Mouse (Mus musculus) forebrain, embryonic 16.5 days (tissue): Measurements from ENCODE around the gene Fcf1. TPM values are rescaled to one million over a fixed set of nuclear protein-coding genes. Genes with fewer than 3 reads are reported as not detected.

ENCODE experiments used
- ATAC-seq: fragments of 200-750 bp; cut with Nextera tagmentation; 2 replicates; pipeline ENCODE4 v1.8.0; 2017; ENCODE audit warnings: mild to moderate bottlenecking, moderate library complexity
- H3K27ac ChIP-seq: fragments of 300-500 bp; sonication (generic); 2 replicates; pipeline ENCODE4 v1.5.1; 2014; ENCODE audit warnings: low read length, control low read depth
- H3K27me3 ChIP-seq: fragments of 300-500 bp; sonication (generic); replicated peaks from 2 replicates; pipeline ENCODE4 v1.6.1; 2014; ENCODE audit warnings: low read length; ENCODE audit not compliant: control insufficient read depth, insufficient read depth
- H3K36me3 ChIP-seq: fragments of 300-500 bp; sonication (generic); 2 replicates; pipeline ENCODE4 v1.6.1; 2014; ENCODE audit not compliant: control insufficient read depth, insufficient read depth
- H3K4me1 ChIP-seq: fragments of 300-500 bp; sonication (generic); replicated peaks from 2 replicates; pipeline ENCODE4 v1.6.1; 2014; ENCODE audit warnings: low read length; ENCODE audit not compliant: control insufficient read depth, insufficient read depth
- H3K4me2 ChIP-seq: fragments of 300-500 bp; sonication (generic); 2 replicates; pipeline ENCODE4 v1.6.1; 2014; ENCODE audit warnings: mild to moderate bottlenecking, low read length, control low read depth
- H3K4me3 ChIP-seq: fragments of 300-500 bp; sonication (generic); replicated peaks from 2 replicates; pipeline ENCODE4 v1.5.1; 2014; ENCODE audit warnings: mild to moderate bottlenecking, low read length, control low read depth
- H3K9ac ChIP-seq: fragments of 300-500 bp; sonication (generic); replicated peaks from 2 replicates; pipeline ENCODE4 v1.6.1; 2014; ENCODE audit warnings: low read depth, low read length, control low read depth
- H3K9me3 ChIP-seq: fragments of 300-500 bp; sonication (generic); 2 replicates; pipeline ENCODE4 v1.6.1; 2016; ENCODE audit warnings: low read length; ENCODE audit not compliant: control insufficient read depth
- WGBS: fragments of 180-500 bp; shearing (Covaris S2); extraction: QIAGEN DNeasy Blood & Tissue Kit; methylation state at CpG from one replicate; pipeline ENCODE4 v1.1.7; 2014; 5-methylcytosine and 5-hydroxymethylcytosine counted together
- polyA plus RNA-seq: library from polyadenylated mRNA; unstranded; fragments of >200 nt; fragmentation: Nextera tagmentation; extraction: Ambion mirVana; gene quantifications from 2 replicates; pipeline ENCODE4 v1.2.1, GENCODE M21; 2015

Gene Fcf1
- polyA plus RNA-seq = 108 and 118 TPM in 2 replicates

DNA sequence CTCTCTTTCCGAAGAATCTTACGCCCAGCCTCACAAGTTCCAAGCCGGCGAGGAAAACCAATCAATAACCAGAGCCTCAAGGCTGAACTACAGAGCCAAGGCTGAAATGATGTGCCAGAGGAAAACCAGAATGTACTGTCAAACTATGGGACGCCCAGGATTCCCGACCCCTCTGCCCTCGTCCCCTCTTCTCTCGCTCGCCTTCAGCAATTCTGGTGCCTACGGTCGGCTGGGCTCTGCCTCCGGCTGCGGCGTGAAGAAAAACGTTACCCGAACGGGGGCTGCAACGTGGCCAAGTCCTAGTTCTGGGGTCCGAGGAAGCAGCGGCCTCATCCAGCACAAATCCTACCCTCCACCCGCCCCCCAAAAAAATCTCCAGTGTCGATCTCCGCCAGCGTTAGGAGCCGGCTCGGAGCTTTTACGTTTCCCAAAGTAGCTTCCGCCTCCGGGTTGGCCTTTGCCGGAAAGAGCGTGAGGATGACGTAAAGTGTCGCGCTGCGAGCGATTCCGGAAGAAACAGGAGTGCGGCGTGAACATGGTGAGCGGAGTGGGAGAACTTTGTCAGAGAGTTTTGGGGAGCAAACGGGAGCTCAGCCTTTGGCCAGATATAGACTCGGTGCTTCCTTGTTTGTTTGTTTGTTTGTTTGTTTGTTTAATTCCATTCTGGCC, at the start of gene Fcf1, which contains the start of gene Arel1:
Gene Fcf1 (plus strand): TSS at position 470 of the 669 bp plus-strand sequence.
Gene Arel1 (minus strand): TSS at position 473 of the 669 bp plus-strand sequence.
- no peaks in the 10 kb centered on the region for H3K9me3 ChIP-seq
- no peaks in the 10 kb centered on the region for H3K27me3 ChIP-seq
- ATAC-seq = peak; percentile 90
- WGBS = under 1% methylated on average over 42 of the region's 42 CpGs
- H3K36me3 ChIP-seq = peaks cover 5% of the 10 kb centered on the region; the same call in 1 of the 2 replicates
- H3K9ac ChIP-seq = peak within 1 kb of the TSS; percentile 73
- H3K4me2 ChIP-seq = peak within 1 kb of the TSS; percentile 99
- peak within 1 kb of the TSS; percentile 84 for H3K4me3 ChIP-seq
- peaks cover 21% of the 10 kb centered on the region for H3K4me1 ChIP-seq
- H3K27ac ChIP-seq = peak within 1 kb of the TSS; percentile 10; the same call in 1 of the 2 replicates

DNA sequence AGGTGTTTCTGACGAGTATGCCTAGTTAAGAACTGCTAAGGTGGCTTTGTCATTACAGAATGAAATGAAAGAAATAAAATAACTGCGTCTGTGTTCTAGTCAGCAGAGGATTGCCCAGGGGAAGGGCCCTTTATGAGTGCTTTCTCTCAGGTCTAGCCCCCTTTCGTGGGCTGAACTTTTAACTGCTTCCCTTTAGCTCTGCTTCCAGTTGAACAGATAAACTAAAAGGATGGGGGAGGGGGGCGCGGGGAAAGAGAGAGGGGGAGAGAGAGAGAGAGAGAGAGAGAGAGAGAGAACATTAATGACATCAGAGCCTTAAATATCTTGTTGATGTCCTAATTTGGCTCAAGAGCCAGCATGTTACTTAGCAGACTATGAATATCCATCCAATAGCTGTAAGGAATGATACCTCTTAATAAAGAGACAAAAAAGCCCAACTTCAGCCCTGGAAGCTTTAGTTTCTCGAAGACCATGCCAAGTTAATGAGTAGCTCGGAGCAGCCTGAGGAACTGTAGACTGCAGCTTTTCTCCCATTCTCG, 48.7 kb upstream of the Fcf1 start:
- H3K9me3 ChIP-seq = no peaks in the 10 kb centered on the region
- peaks cover 32% of the 10 kb centered on the region for H3K36me3 ChIP-seq

DNA sequence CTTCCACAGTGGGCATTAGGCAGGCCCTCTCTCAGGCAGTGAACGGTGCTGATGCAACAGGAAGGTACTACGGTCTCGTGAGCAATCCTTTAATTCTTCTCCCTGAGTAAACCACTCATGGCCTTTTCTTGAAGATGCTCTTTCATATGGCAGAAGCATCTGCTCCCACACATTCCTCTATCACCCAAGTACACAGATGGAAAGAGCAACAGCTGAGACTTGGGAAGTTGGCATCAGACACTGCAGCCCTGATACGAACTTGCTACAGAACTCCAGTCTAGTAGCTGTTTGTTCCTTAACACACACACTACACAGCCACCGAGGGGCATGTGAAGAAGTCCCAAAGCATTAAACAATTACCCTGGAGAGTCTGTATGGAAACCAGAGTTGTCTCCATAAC, 46.4 kb upstream of the Fcf1 start:
- Histone ChIP-seq H3K27ac (no peak overlapping the region), H3K36me3 (peaks cover 30% of the 10 kb centered on the region), H3K4me1 (no peaks in the 10 kb centered on the region), H3K4me3 (no peak overlapping the region), H3K4me2 (no peak overlapping the region), H3K27me3 (no peaks in the 10 kb centered on the region), H3K9ac (no peak overlapping the region), H3K9me3 (no peaks in the 10 kb centered on the region)
- no peak for ATAC-seq
- WGBS = 82% methylated on average over 5 of the region's 5 CpGs

More for the DNA sequence above, 48.7 kb upstream of the Fcf1 start:
- WGBS = 18% methylated on average over 8 of the region's 8 CpGs
- H3K4me1 ChIP-seq = no peaks in the 10 kb centered on the region
- H3K9ac ChIP-seq = no peak overlapping the region
- H3K27me3 ChIP-seq = no peaks in the 10 kb centered on the region
- ATAC-seq = no peak
- no peak overlapping the region for H3K27ac ChIP-seq
- no peak overlapping the region for H3K4me3 ChIP-seq
- no peak overlapping the region for H3K4me2 ChIP-seq

DNA sequence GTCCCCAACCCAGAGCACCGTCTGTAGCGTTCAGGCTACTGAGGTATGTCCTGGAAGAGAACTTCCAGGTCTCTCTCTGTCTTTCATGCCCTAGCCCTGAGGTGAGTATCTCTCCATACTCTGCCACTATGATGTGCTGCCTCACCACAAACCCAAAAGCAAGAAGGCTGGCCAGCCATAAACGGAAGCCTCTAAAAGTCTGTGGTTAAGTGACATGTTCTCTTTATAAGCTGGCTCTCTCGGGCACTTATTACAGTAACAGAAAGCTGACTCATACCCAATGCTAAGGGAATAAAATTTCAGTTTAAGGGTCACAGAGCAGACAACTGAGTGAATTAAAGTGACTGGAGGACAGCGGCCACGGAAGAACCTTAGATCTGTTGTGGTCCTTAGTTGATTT, 44.2 kb upstream of the Fcf1 start:
- no peak for ATAC-seq
- Histone ChIP-seq H3K27ac (no peak overlapping the region), H3K9ac (no peak overlapping the region), H3K4me1 (no peaks in the 10 kb centered on the region), H3K9me3 (no peaks in the 10 kb centered on the region), H3K4me3 (no peak overlapping the region), H3K27me3 (no peaks in the 10 kb centered on the region), H3K4me2 (no peak overlapping the region), H3K36me3 (peaks cover 30% of the 10 kb centered on the region)
- WGBS = 89% methylated on average over 6 of the region's 6 CpGs

DNA sequence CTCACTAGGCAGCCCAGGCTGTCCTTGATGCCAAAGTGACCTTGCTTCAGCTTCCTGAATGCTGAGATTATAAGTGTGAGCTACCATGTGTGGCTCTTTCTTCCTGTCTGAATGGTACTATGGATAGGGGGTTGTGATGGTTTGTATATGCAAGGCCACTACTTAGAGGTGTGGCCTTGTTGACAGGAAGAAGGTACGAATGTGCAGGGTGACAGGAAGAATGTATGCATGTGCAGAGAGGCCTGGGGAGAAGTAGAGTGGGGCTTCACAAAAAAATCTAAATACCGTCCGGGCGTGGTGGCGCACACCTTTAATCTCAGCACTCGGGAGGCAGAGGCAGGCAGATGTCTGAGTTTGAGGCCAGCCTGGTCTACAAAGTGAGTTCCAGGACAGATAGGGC, 38.5 kb upstream of the Fcf1 start:
- Histone ChIP-seq H3K4me1 (no peaks in the 10 kb centered on the region), H3K36me3 (peaks cover 30% of the 10 kb centered on the region), H3K27me3 (no peaks in the 10 kb centered on the region), H3K9me3 (no peaks in the 10 kb centered on the region), H3K4me2 (no peak overlapping the region), H3K4me3 (no peak overlapping the region), H3K9ac (no peak overlapping the region), H3K27ac (no peak overlapping the region)
- WGBS = 91% methylated on average over 6 of the region's 6 CpGs
- ATAC-seq = no peak

DNA sequence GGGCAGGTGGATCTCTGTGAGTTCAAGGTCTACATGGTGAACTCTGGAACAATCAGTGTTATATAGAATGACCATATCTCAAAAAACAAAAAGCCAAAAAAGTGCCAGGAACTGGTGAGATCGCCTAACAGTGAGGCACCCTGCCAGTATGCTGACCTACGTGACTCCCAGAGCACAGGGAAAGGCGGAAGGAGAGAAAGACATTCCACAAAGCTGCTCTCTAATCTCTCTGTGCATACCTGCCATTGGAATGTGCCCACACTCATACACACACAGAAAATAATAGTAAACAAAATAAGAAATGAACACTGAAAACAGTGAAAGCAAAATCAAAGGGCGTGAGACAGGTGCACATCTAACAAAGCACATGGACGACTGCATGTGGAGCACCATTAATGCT, 35.4 kb upstream of the Fcf1 start:
- H3K4me1 ChIP-seq = no peaks in the 10 kb centered on the region
- 83% methylated on average over 5 of the region's 5 CpGs for WGBS
- no peak overlapping the region for H3K4me2 ChIP-seq
- H3K36me3 ChIP-seq = peaks cover 20% of the 10 kb centered on the region
- no peak overlapping the region for H3K4me3 ChIP-seq
- no peak for ATAC-seq
- no peaks in the 10 kb centered on the region for H3K9me3 ChIP-seq
- no peaks in the 10 kb centered on the region for H3K27me3 ChIP-seq
- no peak overlapping the region for H3K9ac ChIP-seq
- no peak overlapping the region for H3K27ac ChIP-seq

DNA sequence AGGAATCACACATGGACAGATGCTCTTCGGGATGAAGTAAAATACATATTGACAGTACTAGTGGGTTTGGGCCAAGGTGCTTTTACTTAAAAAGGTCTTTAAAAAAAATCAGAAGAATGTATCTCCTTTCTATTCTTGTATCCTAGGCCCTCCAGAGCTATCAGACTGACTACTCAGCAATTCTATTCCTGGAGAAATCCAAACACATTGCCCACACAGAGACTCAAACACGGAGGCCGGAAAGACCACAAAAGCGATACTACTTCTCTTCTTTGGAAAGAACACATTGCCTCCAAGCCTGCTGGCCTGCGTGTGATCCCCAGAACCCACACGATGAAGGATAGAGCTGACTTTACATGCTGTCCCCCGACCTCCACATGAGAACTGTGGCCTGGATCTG, 31.6 kb upstream of the Fcf1 start:
- H3K4me2 ChIP-seq = no peak overlapping the region
- no peaks in the 10 kb centered on the region for H3K9me3 ChIP-seq
- 92% methylated on average over 7 of the region's 7 CpGs for WGBS
- ATAC-seq = no peak
- no peak overlapping the region for H3K9ac ChIP-seq
- H3K36me3 ChIP-seq = peaks cover 8% of the 10 kb centered on the region; the same call in 1 of the 2 replicates
- H3K27me3 ChIP-seq = no peaks in the 10 kb centered on the region
- no peaks in the 10 kb centered on the region for H3K4me1 ChIP-seq
- H3K27ac ChIP-seq = no peak overlapping the region
- no peak overlapping the region for H3K4me3 ChIP-seq

DNA sequence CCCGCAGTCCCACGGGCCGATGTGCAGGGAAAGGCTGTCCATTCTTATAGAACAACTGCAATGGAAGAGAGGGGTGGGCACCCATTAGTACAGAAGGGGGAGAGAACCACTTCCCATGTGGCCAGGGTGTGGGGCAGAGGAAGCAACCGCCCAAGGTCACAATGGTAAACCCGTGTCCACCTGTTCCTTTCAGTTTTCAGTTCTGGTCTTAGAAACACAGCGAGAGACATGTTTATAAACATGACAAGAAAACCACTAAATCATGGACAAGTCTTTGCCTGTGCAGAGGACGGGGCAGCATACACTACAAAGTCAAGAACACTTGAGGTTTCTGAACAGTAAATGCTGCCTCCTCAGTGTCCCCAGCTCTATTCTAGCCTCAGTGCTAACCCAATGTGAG, 30.4 kb upstream of the Fcf1 start:
- Histone ChIP-seq H3K36me3 (peaks cover 3% of the 10 kb centered on the region; the same call in 1 of the 2 replicates), H3K27me3 (no peaks in the 10 kb centered on the region), H3K9ac (no peak overlapping the region), H3K4me1 (no peaks in the 10 kb centered on the region), H3K27ac (no peak overlapping the region), H3K4me3 (no peak overlapping the region), H3K9me3 (no peaks in the 10 kb centered on the region), H3K4me2 (no peak overlapping the region)
- no peak for ATAC-seq
- 94% methylated on average over 7 of the region's 7 CpGs for WGBS

DNA sequence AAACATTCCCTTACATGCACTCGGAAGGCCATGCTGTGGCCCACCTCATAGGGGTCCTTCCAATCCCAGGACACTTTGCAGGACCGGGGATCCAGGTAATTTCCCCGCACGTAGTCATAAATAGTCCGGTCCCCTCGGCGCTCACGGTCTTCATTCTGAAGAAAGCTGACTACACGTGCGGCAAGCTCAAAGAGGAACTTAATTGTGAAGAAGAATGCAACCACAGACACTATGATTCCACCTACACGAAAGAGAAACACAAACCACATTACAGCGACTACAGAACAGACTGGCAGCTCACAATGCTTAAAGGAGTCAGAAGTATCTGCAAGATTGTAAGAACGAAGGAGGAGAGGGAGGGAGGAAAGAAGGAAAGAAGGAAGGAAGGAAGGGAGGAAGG, 29.0 kb upstream of the Fcf1 start:
- H3K9me3 ChIP-seq = no peaks in the 10 kb centered on the region
- no peak overlapping the region for H3K27ac ChIP-seq
- H3K9ac ChIP-seq = no peak overlapping the region
- H3K4me3 ChIP-seq = no peak overlapping the region
- H3K36me3 ChIP-seq = peaks cover 2% of the 10 kb centered on the region; the same call in 1 of the 2 replicates
- 95% methylated on average over 13 of the region's 13 CpGs for WGBS
- no peak overlapping the region for H3K4me2 ChIP-seq
- no peak for ATAC-seq
- no peaks in the 10 kb centered on the region for H3K27me3 ChIP-seq
- no peaks in the 10 kb centered on the region for H3K4me1 ChIP-seq
